Mouse (Mus musculus): ENCODE measurements at regions not wholly inside any gene's neighbourhood (a gene's known extent, or its start where the extent isn't known, plus 50 kb on each side); places are given as distances from the start of the nearest gene placed in this dataset.

GRCm38 (mm10) chr12:67471666-67472065 is 249.3 kb upstream of the Mdga2 start:
- no peak overlapping the region for H3K4me3 ChIP-seq (ENCODE audit: insufficient read depth in 1 of 2, low read depth in 1 of 2, low read length in 2 of 2, poor library complexity in 1 of 2, severe bottlenecking in 1 of 2)
- H3K4me1 ChIP-seq (ENCODE audit: control insufficient read depth in 2 of 2, insufficient read depth in 2 of 2, low read length in 2 of 2, poor library complexity in 1 of 2), result no peaks in the 10 kb centered on the region
- H3K9ac ChIP-seq (ENCODE audit: insufficient read depth, low read depth, low read length, poor library complexity, severe bottlenecking), result no peak overlapping the region
- no peaks in the 10 kb centered on the region for H3K9me3 ChIP-seq (ENCODE audit: control insufficient read depth, insufficient read depth, low read depth, low read length)
- H3K36me3 ChIP-seq (ENCODE audit: control insufficient read depth, insufficient read depth, low read length, poor library complexity, severe bottlenecking), result no peaks in the 10 kb centered on the region
- in situ Hi-C loops (cut with MboI; ENCODE audit: low sequenced_read_pairs in 2 of 2, unreplicated experiment in 2 of 2), result no loop called here
- H3K27ac ChIP-seq (ENCODE audit: insufficient read depth, low read depth, low read length, poor library complexity, severe bottlenecking), result no peak overlapping the region
- TF ChIP-seq HCFC1 (IDR thresholded peaks at IDR 0.05; ENCODE audit: borderline replicate concordance, insufficient read depth, low read length) (no peak), ZC3H11A (IDR thresholded peaks at IDR 0.05; ENCODE audit: borderline replicate concordance, low read depth, low read length) (no peak), ZNF384 (IDR thresholded peaks at IDR 0.05; ENCODE audit: low read depth, low read length) (no peak), CHD2 (IDR thresholded peaks at IDR 0.05; ENCODE audit: low read depth, low read length) (no peak), MAFK (IDR thresholded peaks at IDR 0.05; ENCODE audit: insufficient read depth, low read depth, low read length) (no peak)
- no peak for DNase-seq (ENCODE audit: low read depth, low spot score)

GRCm38 (mm10) chr12:67471001-67471400 is 248.7 kb upstream of the Mdga2 start:
- H3K9ac ChIP-seq (ENCODE audit: insufficient read depth, low read depth, low read length, poor library complexity, severe bottlenecking), result no peak overlapping the region
- TF ChIP-seq CHD2 (IDR thresholded peaks at IDR 0.05; ENCODE audit: low read depth, low read length) (no peak), ZNF384 (IDR thresholded peaks at IDR 0.05; ENCODE audit: low read depth, low read length) (no peak), MAFK (IDR thresholded peaks at IDR 0.05; ENCODE audit: insufficient read depth, low read depth, low read length) (no peak), HCFC1 (IDR thresholded peaks at IDR 0.05; ENCODE audit: borderline replicate concordance, insufficient read depth, low read length) (no peak), ZC3H11A (IDR thresholded peaks at IDR 0.05; ENCODE audit: borderline replicate concordance, low read depth, low read length) (no peak)
- no peak overlapping the region for H3K4me3 ChIP-seq (ENCODE audit: insufficient read depth in 1 of 2, low read depth in 1 of 2, low read length in 2 of 2, poor library complexity in 1 of 2, severe bottlenecking in 1 of 2)
- H3K27ac ChIP-seq (ENCODE audit: insufficient read depth, low read depth, low read length, poor library complexity, severe bottlenecking), result no peak overlapping the region
- no peaks in the 10 kb centered on the region for H3K36me3 ChIP-seq (ENCODE audit: control insufficient read depth, insufficient read depth, low read length, poor library complexity, severe bottlenecking)
- DNase-seq (ENCODE audit: low read depth, low spot score), result no peak
- in situ Hi-C loops (cut with MboI; ENCODE audit: low sequenced_read_pairs in 2 of 2, unreplicated experiment in 2 of 2), result no loop called here
- H3K4me1 ChIP-seq (ENCODE audit: control insufficient read depth in 2 of 2, insufficient read depth in 2 of 2, low read length in 2 of 2, poor library complexity in 1 of 2), result no peaks in the 10 kb centered on the region
- no peaks in the 10 kb centered on the region for H3K9me3 ChIP-seq (ENCODE audit: control insufficient read depth, insufficient read depth, low read depth, low read length)

GRCm38 (mm10) chr12:67449109-67449508 is 226.8 kb upstream of the Mdga2 start:
- in situ Hi-C loops (cut with MboI; ENCODE audit: low sequenced_read_pairs in 2 of 2, unreplicated experiment in 2 of 2), result no loop called here
- Histone ChIP-seq H3K4me1 (ENCODE audit: control insufficient read depth in 2 of 2, insufficient read depth in 2 of 2, low read length in 2 of 2, poor library complexity in 1 of 2) (no peaks in the 10 kb centered on the region), H3K9me3 (ENCODE audit: control insufficient read depth, insufficient read depth, low read depth, low read length) (no peaks in the 10 kb centered on the region), H3K36me3 (ENCODE audit: control insufficient read depth, insufficient read depth, low read length, poor library complexity, severe bottlenecking) (no peaks in the 10 kb centered on the region), H3K27ac (ENCODE audit: insufficient read depth, low read depth, low read length, poor library complexity, severe bottlenecking) (no peak overlapping the region), H3K4me3 (ENCODE audit: insufficient read depth in 1 of 2, low read depth in 1 of 2, low read length in 2 of 2, poor library complexity in 1 of 2, severe bottlenecking in 1 of 2) (no peak overlapping the region), H3K9ac (ENCODE audit: insufficient read depth, low read depth, low read length, poor library complexity, severe bottlenecking) (no peak overlapping the region)
- DNase-seq (ENCODE audit: low read depth, low spot score), result no peak
- TF ChIP-seq ZC3H11A (IDR thresholded peaks at IDR 0.05; ENCODE audit: borderline replicate concordance, low read depth, low read length) (no peak), ZNF384 (IDR thresholded peaks at IDR 0.05; ENCODE audit: low read depth, low read length) (no peak), MAFK (IDR thresholded peaks at IDR 0.05; ENCODE audit: insufficient read depth, low read depth, low read length) (no peak), HCFC1 (IDR thresholded peaks at IDR 0.05; ENCODE audit: borderline replicate concordance, insufficient read depth, low read length) (no peak), CHD2 (IDR thresholded peaks at IDR 0.05; ENCODE audit: low read depth, low read length) (no peak)

- H3K9me3 ChIP-seq (ENCODE audit: control insufficient read depth, insufficient read depth, low read depth, low read length), result no peaks in the 10 kb centered on the region
- H3K36me3 ChIP-seq (ENCODE audit: control insufficient read depth, insufficient read depth, low read length, poor library complexity, severe bottlenecking), result no peaks in the 10 kb centered on the region
- no peaks in the 10 kb centered on the region for H3K4me1 ChIP-seq (ENCODE audit: control insufficient read depth in 2 of 2, insufficient read depth in 2 of 2, low read length in 2 of 2, poor library complexity in 1 of 2)
- no peak overlapping the region for H3K9ac ChIP-seq (ENCODE audit: insufficient read depth, low read depth, low read length, poor library complexity, severe bottlenecking)
- TF ChIP-seq CHD2 (IDR thresholded peaks at IDR 0.05; ENCODE audit: low read depth, low read length) (no peak), MAFK (IDR thresholded peaks at IDR 0.05; ENCODE audit: insufficient read depth, low read depth, low read length) (no peak), HCFC1 (IDR thresholded peaks at IDR 0.05; ENCODE audit: borderline replicate concordance, insufficient read depth, low read length) (no peak), ZNF384 (IDR thresholded peaks at IDR 0.05; ENCODE audit: low read depth, low read length) (no peak), ZC3H11A (IDR thresholded peaks at IDR 0.05; ENCODE audit: borderline replicate concordance, low read depth, low read length) (no peak)
- no peak overlapping the region for H3K4me3 ChIP-seq (ENCODE audit: insufficient read depth in 1 of 2, low read depth in 1 of 2, low read length in 2 of 2, poor library complexity in 1 of 2, severe bottlenecking in 1 of 2)
- peak; percentile 8 for DNase-seq (ENCODE audit: low read depth, low spot score)
- H3K27ac ChIP-seq (ENCODE audit: insufficient read depth, low read depth, low read length, poor library complexity, severe bottlenecking), result no peak overlapping the region
- in situ Hi-C loops (cut with MboI; ENCODE audit: low sequenced_read_pairs in 2 of 2, unreplicated experiment in 2 of 2), result no loop called here
Measured at GRCm38 (mm10) chr12:67430318-67430950, 208.1 kb upstream of the Mdga2 start.
